Mouse (Mus musculus): ENCODE measurements at regions not wholly inside any gene's neighbourhood (a gene's known extent, or its start where the extent isn't known, plus 50 kb on each side); places are given as distances from the start of the nearest gene placed in this dataset.

DNA sequence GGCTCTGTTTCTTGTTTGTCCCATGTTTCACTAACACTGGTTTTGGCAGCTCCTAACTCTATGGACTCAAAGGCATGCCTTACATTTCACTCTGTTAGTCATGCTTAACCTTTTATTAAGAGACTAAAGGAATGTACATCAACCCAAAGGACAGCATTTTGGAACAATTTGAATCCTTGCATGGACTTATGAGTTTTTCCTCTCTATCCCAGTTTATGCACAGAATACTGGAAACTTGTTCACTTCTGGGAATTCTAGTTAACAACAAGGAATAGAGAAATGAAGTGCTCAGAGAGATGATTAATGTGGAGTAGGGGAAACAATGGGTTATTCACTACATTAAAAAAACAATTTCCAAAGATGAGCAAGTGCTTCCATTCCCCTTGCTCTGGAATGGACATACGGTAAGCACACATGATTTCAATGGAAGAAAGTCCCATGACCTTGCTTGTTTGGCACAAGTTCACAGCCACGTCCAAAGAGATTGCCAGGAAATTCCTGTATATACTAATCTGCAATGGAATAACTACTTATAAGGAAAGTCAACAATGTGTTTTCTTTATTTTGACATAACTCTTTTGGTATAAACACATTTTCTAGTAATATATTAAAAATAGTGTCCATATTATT lies 313.9 kb upstream of the Rasgrp1 start:
- H3K4me3 ChIP-seq (ENCODE audit: insufficient read depth, low read depth, low read length): no peak overlapping the region
- TF ChIP-seq CTCF (conservative IDR thresholded peaks at IDR 0.05; ENCODE audit: insufficient read depth, insufficient read length, low read depth, low read length) (no peak), POLR2A (IDR thresholded peaks at IDR 0.05; ENCODE audit: low read depth, low read length) (no peak)
- no peak overlapping the region for H3K27ac ChIP-seq (ENCODE audit: insufficient read depth, low read depth, low read length)
- 55% methylated on average over 2 of the region's 2 CpGs for WGBS
- H3K36me3 ChIP-seq (ENCODE audit: control insufficient read depth, insufficient read depth, low read length): no peaks in the 10 kb centered on the region
- no peak for DNase-seq
- no peaks in the 10 kb centered on the region for H3K4me1 ChIP-seq (ENCODE audit: control insufficient read depth, insufficient read depth, low read length)
- no peaks in the 10 kb centered on the region for H3K27me3 ChIP-seq (replicated peaks; ENCODE audit: control insufficient read depth, insufficient read depth, low read length)

- TF ChIP-seq CTCF (conservative IDR thresholded peaks at IDR 0.05; ENCODE audit: insufficient read depth, insufficient read length, low read depth, low read length) (no peak), POLR2A (IDR thresholded peaks at IDR 0.05; ENCODE audit: low read depth, low read length) (no peak)
- Histone ChIP-seq H3K27ac (ENCODE audit: insufficient read depth, low read depth, low read length) (no peak overlapping the region), H3K36me3 (ENCODE audit: control insufficient read depth, insufficient read depth, low read length) (no peaks in the 10 kb centered on the region), H3K4me3 (ENCODE audit: insufficient read depth, low read depth, low read length) (no peak overlapping the region), H3K27me3 (replicated peaks; ENCODE audit: control insufficient read depth, insufficient read depth, low read length) (no peaks in the 10 kb centered on the region), H3K4me1 (ENCODE audit: control insufficient read depth, insufficient read depth, low read length) (no peaks in the 10 kb centered on the region)
- no peak for DNase-seq
- WGBS: 86% methylated on average over 3 of the region's 3 CpGs
Observed at GRCm38 (mm10) chr2:117660217-117660924, 317.6 kb upstream of the Rasgrp1 start.

DNA sequence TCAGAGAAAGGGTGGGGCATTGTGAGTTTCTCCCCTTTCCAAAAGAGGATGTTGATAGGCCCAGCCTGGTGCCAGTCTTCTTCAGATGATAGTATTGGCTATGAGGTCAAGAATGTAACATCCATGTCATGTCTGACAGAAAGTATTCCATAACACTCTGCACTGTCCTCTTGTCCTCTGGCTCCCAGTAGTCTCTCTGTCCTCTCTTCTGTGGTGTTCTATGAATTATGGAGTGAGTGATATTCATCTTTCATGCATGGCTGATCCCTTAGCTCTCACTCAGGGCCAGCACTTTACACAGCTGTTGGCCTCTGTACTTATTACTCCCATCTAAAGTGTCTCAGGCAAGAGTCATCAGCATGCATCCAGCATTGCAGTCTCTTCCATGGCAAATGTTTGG lies 319.9 kb upstream of the Rasgrp1 start:
- no peak overlapping the region for H3K4me3 ChIP-seq (ENCODE audit: insufficient read depth, low read depth, low read length)
- no peaks in the 10 kb centered on the region for H3K4me1 ChIP-seq (ENCODE audit: control insufficient read depth, insufficient read depth, low read length)
- no peak overlapping the region for H3K27ac ChIP-seq (ENCODE audit: insufficient read depth, low read depth, low read length)
- no peak for DNase-seq
- no peaks in the 10 kb centered on the region for H3K36me3 ChIP-seq (ENCODE audit: control insufficient read depth, insufficient read depth, low read length)
- no peaks in the 10 kb centered on the region for H3K27me3 ChIP-seq (replicated peaks; ENCODE audit: control insufficient read depth, insufficient read depth, low read length)
- TF ChIP-seq POLR2A (IDR thresholded peaks at IDR 0.05; ENCODE audit: low read depth, low read length) (no peak), CTCF (conservative IDR thresholded peaks at IDR 0.05; ENCODE audit: insufficient read depth, insufficient read length, low read depth, low read length) (no peak)

DNA sequence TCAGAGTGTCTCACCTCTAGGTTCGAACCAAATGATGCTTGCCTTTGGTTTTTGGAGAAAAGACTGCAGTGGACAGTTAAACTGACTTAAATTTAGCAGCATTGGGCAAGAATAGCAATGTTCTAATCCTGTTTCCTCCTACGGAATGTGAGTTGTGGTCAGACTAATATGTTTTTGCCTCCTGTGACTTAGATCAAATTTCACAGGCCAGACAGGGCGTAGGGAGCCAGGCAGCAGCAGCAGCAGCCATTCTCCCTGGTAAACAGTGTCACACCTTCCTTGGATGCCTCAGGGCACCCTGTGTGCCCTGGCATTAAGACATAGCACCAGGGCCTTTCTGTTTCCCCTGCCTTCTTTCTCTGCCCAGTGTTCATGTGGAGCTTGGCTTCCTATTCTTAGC lies 323.7 kb upstream of the Rasgrp1 start:
- DNase-seq: no peak
- TF ChIP-seq POLR2A (IDR thresholded peaks at IDR 0.05; ENCODE audit: low read depth, low read length): no peak
- TF ChIP-seq CTCF (conservative IDR thresholded peaks at IDR 0.05; ENCODE audit: insufficient read depth, insufficient read length, low read depth, low read length): no peak
- Histone ChIP-seq H3K4me1 (ENCODE audit: control insufficient read depth, insufficient read depth, low read length) (no peaks in the 10 kb centered on the region), H3K36me3 (ENCODE audit: control insufficient read depth, insufficient read depth, low read length) (no peaks in the 10 kb centered on the region), H3K4me3 (ENCODE audit: insufficient read depth, low read depth, low read length) (no peak overlapping the region), H3K27me3 (replicated peaks; ENCODE audit: control insufficient read depth, insufficient read depth, low read length) (no peaks in the 10 kb centered on the region), H3K27ac (ENCODE audit: insufficient read depth, low read depth, low read length) (no peak overlapping the region)
- WGBS: 53% methylated on average over 3 of the region's 3 CpGs

DNA sequence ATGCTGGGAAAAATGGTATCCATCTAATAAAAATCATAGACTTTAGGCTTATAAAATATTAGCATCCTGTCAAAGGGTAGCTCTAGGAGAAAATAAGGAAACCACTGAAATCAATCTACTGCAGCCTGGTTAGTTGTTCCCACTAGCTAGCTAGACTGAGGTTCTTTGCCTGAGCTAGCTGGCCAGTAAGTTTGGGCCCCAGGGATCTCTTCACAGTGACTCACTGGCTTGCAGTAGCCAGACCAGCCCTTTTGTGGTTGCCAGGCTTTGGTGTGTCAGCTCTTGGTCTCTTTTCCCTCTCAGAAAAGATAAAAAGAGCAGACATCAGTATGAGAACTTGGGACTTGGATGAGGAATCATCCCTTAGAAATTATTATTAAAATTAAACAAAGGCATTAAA lies 325.3 kb upstream of the Rasgrp1 start:
- no peak for DNase-seq

DNA sequence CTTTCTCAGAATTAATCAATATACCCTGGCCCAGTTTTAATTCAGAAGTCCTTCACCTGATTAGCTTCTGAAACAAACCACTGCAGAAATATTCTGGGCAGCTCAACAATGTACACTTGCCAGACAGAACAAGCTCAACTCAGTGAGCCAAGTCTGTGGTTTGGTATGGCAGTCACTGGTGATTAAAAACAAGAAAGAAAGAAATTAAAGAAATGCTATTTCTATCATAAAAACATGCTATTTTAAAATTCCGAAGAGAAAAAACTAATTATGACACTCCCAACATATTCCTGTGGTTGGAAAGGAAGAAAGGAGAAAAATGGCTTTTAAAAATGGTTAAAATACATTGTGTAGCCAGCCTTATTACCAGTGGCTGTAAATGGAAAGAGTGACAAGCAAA lies 332.1 kb upstream of the Rasgrp1 start:
- Histone ChIP-seq H3K36me3 (ENCODE audit: control insufficient read depth, insufficient read depth, low read length) (no peaks in the 10 kb centered on the region), H3K4me3 (ENCODE audit: insufficient read depth, low read depth, low read length) (no peak overlapping the region), H3K27me3 (replicated peaks; ENCODE audit: control insufficient read depth, insufficient read depth, low read length) (no peaks in the 10 kb centered on the region), H3K4me1 (ENCODE audit: control insufficient read depth, insufficient read depth, low read length) (no peaks in the 10 kb centered on the region), H3K27ac (ENCODE audit: insufficient read depth, low read depth, low read length) (no peak overlapping the region)
- no peak for DNase-seq
- WGBS: 69% methylated on average over 1 of the region's 1 CpGs
- no peak for TF ChIP-seq CTCF (conservative IDR thresholded peaks at IDR 0.05; ENCODE audit: insufficient read depth, insufficient read length, low read depth, low read length)
- no peak for TF ChIP-seq POLR2A (IDR thresholded peaks at IDR 0.05; ENCODE audit: low read depth, low read length)

More for the DNA sequence above, 325.3 kb upstream of the Rasgrp1 start:
- Histone ChIP-seq H3K4me1 (ENCODE audit: control insufficient read depth, insufficient read depth, low read length) (no peaks in the 10 kb centered on the region), H3K4me3 (ENCODE audit: insufficient read depth, low read depth, low read length) (no peak overlapping the region), H3K27me3 (replicated peaks; ENCODE audit: control insufficient read depth, insufficient read depth, low read length) (no peaks in the 10 kb centered on the region), H3K27ac (ENCODE audit: insufficient read depth, low read depth, low read length) (no peak overlapping the region), H3K36me3 (ENCODE audit: control insufficient read depth, insufficient read depth, low read length) (no peaks in the 10 kb centered on the region)
- no peak for TF ChIP-seq CTCF (conservative IDR thresholded peaks at IDR 0.05; ENCODE audit: insufficient read depth, insufficient read length, low read depth, low read length)
- no peak for TF ChIP-seq POLR2A (IDR thresholded peaks at IDR 0.05; ENCODE audit: low read depth, low read length)

GRCm38 (mm10) chr2:117678650-117679049 lies 335.8 kb upstream of the Rasgrp1 start:
- DNase-seq: no peak
- no peaks in the 10 kb centered on the region for H3K4me1 ChIP-seq (ENCODE audit: control insufficient read depth, insufficient read depth, low read length)
- H3K27ac ChIP-seq (ENCODE audit: insufficient read depth, low read depth, low read length): no peak overlapping the region
- TF ChIP-seq CTCF (conservative IDR thresholded peaks at IDR 0.05; ENCODE audit: insufficient read depth, insufficient read length, low read depth, low read length) (no peak), POLR2A (IDR thresholded peaks at IDR 0.05; ENCODE audit: low read depth, low read length) (no peak)
- no peaks in the 10 kb centered on the region for H3K27me3 ChIP-seq (replicated peaks; ENCODE audit: control insufficient read depth, insufficient read depth, low read length)
- H3K36me3 ChIP-seq (ENCODE audit: control insufficient read depth, insufficient read depth, low read length): no peaks in the 10 kb centered on the region
- no peak overlapping the region for H3K4me3 ChIP-seq (ENCODE audit: insufficient read depth, low read depth, low read length)
- WGBS: 51% methylated on average over 4 of the region's 4 CpGs

All from kidney, adult 2 months (tissue).